Mouse (Mus musculus): ENCODE data around the gene Ccdc190.

Ccdc190 gene

GRCm38 (mm10) chr1:169924567-169924966 lies 3.9 kb upstream of the Ccdc190 start:
- CTCF ChIA-PET = interaction anchor here in 1 of 4 experiments (1.1 kb wide), 1 partner anchor 9 kb away, joined by 7 read pairs; no protein-coding TSS in a partner anchor
- POLR2A ChIA-PET = no interaction called here

GRCm38 (mm10) chr1:169927753-169928369 lies 587 bp upstream of the Ccdc190 start:
- POLR2A ChIA-PET = interaction anchor here in 3 of 4 experiments (0.5 to 1.4 kb wide), 4 partner anchors 8 to 289 kb away, joined by 3 to 4 read pairs (median 3); no protein-coding TSS in a partner anchor
- CTCF ChIA-PET = interaction anchor here in 3 of 4 experiments (1.1 to 2.0 kb wide), 4 partner anchors 10 to 105 kb away, joined by 3 to 15 read pairs (median 5); no protein-coding TSS in a partner anchor

- ChIA-PET POLR2A (no interaction called here), CTCF (interaction anchor here in 1 of 4 experiments (1.2 kb wide), 1 partner anchor 10 kb away, joined by 4 read pairs; no protein-coding TSS in a partner anchor)
Observed at GRCm38 (mm10) chr1:169931698-169932097, 3.2 kb downstream of the Ccdc190 start.

DNA sequence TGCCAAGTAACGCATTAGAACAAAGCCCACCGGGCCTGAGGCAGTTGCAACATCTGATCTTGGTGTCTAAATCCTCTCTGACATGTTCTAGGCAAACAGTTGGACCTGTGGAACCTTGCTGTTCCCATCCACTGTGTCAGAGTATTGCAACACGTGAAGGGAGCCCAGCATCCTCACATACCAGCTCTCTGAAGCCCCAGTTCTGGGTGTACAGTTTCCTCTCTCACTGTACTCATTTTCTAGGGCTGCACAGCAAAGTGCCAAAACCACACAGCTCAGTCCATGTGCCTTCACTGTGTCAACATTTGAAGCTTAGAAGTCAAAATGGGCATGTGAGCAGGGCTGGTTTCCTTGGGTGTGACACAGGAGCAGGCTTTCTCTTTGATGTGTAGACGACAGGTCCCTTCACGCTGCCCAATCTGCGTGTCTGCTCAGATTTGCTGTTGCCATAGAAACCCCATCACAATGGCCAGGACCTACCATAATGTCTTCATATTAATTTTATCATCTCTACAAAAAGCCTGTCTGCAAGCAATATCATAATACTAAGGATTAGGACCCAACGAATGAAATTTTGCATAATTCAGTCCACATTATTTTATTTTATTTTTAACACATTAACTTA lies 3.8 kb downstream of the Ccdc190 start:
- POLR2A ChIA-PET = no interaction called here
- CTCF ChIA-PET = interaction anchor here in 1 of 4 experiments (1.2 kb wide), 1 partner anchor 11 kb away, joined by 4 read pairs; no protein-coding TSS in a partner anchor

- POLR2A ChIA-PET = interaction anchor here in 3 of 4 experiments (0.5 to 1.4 kb wide), 7 partner anchors 16 to 676 kb away, joined by 3 to 6 read pairs (median 3); partner anchors contain the start of gene Hsd17b7 (in 1 of the 3)
- CTCF ChIA-PET = interaction anchor here (0.5 to 3.4 kb wide), 31 partner anchors 10 to 1576 kb away, joined by 3 to 38 read pairs (median 4); partner anchors contain the start of genes Nuf2 (in 1 of the 4) and Uap1 (in 1 of the 4)
Observed at GRCm38 (mm10) chr1:169934005-169934725, 5.7 kb downstream of the Ccdc190 start.

GRCm38 (mm10) chr1:169939345-169939744 lies 10.9 kb downstream of the Ccdc190 start:
- POLR2A ChIA-PET = interaction anchor here in 1 of 4 experiments (0.8 kb wide), 1 partner anchor 11 kb away, joined by 3 read pairs; the partner anchor contains the start of gene Ccdc190
- CTCF ChIA-PET = interaction anchor here (0.5 to 2.8 kb wide), 16 partner anchors 10 to 822 kb away, joined by 3 to 15 read pairs (median 4); partner anchors contain the start of genes Ccdc190 (in 1 of the 4) and Olfml2b (in 1 of the 4)

DNA sequence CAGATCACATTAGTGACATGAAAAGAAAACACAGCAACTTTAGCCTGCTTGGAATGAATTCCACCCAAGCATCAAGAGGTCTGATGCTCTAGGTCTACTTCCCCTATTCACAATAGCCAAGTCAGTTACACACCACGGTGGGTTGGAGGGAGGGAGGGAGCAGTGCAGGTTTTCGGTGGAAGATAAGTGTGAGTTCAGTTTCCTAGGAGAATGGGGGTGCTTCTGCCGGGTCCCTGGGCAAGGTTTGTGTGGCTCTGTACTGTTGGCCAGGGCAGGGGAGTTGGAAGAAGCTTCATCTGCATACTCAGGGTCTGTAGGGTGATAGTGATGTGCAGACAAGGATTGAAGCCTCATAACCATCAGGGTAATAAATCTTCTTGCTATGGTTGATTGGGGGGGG lies 17.6 kb downstream of the Ccdc190 start:
- POLR2A ChIA-PET = interaction anchor here in 1 of 4 experiments (0.6 kb wide), 1 partner anchor 140 kb away, joined by 3 read pairs; no protein-coding TSS in a partner anchor

DNA sequence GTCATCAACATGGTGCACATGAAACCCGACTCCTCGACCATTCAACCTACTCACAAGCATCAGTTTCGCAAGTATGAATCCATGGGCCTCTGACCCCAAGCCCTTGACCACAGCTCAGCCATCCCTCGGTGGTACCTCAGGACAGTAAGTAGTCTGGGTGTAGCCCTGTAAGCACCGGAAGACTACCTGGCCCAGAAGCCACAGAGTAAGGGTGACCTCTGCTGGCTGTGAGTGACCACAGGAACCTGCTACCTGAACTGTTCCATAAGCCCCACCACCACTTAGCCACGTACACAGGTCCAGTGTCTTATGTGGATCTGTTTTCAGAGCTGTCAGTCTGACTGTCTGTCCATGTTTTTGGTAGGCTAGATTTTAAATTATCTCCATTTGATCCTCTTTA lies 19.2 kb downstream of the Ccdc190 start:
- CTCF ChIA-PET = interaction anchor here in 1 of 4 experiments (1.0 to 1.3 kb wide), 2 partner anchors 13 to 26 kb away, joined by 3 to 5 read pairs; no protein-coding TSS in a partner anchor
- POLR2A ChIA-PET = interaction anchor here in 1 of 4 experiments (0.6 kb wide), 1 partner anchor 1537 kb away, joined by 4 read pairs; no protein-coding TSS in a partner anchor

More for the DNA sequence above, 17.6 kb downstream of the Ccdc190 start:
- CTCF ChIA-PET = interaction anchor here in 1 of 4 experiments (0.6 kb wide), 1 partner anchor 1392 kb away, joined by 3 read pairs; no protein-coding TSS in a partner anchor

GRCm38 (mm10) chr1:169948280-169948679 lies 19.8 kb downstream of the Ccdc190 start:
- ChIA-PET POLR2A (interaction anchor here in 1 of 4 experiments (1.4 kb wide), 1 partner anchor 21 kb away, joined by 3 read pairs; no protein-coding TSS in a partner anchor), CTCF (interaction anchor here in 3 of 4 experiments (0.5 to 1.4 kb wide), 5 partner anchors 14 to 346 kb away, joined by 3 to 5 read pairs (median 3); no protein-coding TSS in a partner anchor)

GRCm38 (mm10) chr1:169948866-169949265 lies 20.4 kb downstream of the Ccdc190 start:
- POLR2A ChIA-PET = interaction anchor here in 1 of 4 experiments (1.4 kb wide), 1 partner anchor 21 kb away, joined by 3 read pairs; no protein-coding TSS in a partner anchor
- CTCF ChIA-PET = interaction anchor here in 3 of 4 experiments (1.1 to 1.9 kb wide), 4 partner anchors 15 to 188 kb away, joined by 3 to 8 read pairs (median 4); no protein-coding TSS in a partner anchor

DNA sequence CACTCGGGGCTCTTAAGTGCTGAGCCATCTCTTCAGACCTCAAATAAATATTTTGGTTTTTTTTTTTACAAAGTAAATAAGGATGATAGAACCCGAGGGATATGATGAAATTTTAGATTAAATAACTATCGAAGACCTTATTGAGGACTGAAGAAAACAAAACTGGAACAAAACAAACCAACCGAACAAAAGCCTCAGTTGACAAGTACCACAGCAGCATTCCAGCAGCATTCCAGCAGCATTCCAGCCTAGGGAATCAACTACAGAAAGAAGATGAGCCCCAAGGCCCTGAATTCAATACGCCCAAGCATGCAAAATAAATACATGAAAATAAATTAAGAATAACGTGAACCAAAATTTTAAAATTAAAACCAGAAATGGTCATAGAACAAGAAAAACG lies 21.5 kb downstream of the Ccdc190 start:
- CTCF ChIA-PET = interaction anchor here (0.6 to 3.5 kb wide), 6 partner anchors 11 to 663 kb away, joined by 3 to 13 read pairs (median 4); no protein-coding TSS in a partner anchor

GRCm38 (mm10) chr1:169950651-169951050 lies 22.2 kb downstream of the Ccdc190 start:
- ChIA-PET CTCF (interaction anchor here in 3 of 4 experiments (0.6 to 3.5 kb wide), 4 partner anchors 29 to 663 kb away, joined by 3 to 13 read pairs (median 3); no protein-coding TSS in a partner anchor), POLR2A (interaction anchor here in 1 of 4 experiments (0.8 kb wide), 1 partner anchor 19 kb away, joined by 4 read pairs; no protein-coding TSS in a partner anchor)

More for the DNA sequence above, 21.5 kb downstream of the Ccdc190 start:
- POLR2A ChIA-PET = no interaction called here

GRCm38 (mm10) chr1:169951561-169951960 lies 23.1 kb downstream of the Ccdc190 start:
- POLR2A ChIA-PET = interaction anchor here in 1 of 4 experiments (0.8 kb wide), 1 partner anchor 18 kb away, joined by 4 read pairs; no protein-coding TSS in a partner anchor
- CTCF ChIA-PET = interaction anchor here in 2 of 4 experiments (1.1 to 3.5 kb wide), 3 partner anchors 30 to 185 kb away, joined by 3 to 13 read pairs (median 6); no protein-coding TSS in a partner anchor

DNA sequence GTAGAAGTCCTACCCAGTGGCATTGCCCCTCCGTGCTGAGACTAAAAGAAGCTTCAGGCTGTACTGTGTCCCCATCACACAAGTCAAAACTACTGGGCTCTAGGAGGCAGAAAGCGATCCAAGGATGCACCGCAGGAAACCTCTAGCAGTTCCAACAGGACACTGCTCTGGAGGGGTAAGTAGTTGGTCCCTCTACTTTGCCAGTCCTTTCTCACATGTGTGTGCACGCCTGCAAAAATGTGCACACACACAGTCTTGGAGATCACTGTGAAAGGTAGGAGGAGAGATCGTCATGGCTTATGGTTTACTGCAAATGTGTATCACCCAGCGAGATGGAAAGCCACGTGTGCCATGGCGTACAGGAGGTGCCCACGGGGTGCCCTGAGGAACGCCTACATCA lies 24.2 kb downstream of the Ccdc190 start:
- CTCF ChIA-PET = interaction anchor here in 1 of 4 experiments (1.0 to 3.5 kb wide), 2 partner anchors 18 to 184 kb away, joined by 5 to 13 read pairs; no protein-coding TSS in a partner anchor
- POLR2A ChIA-PET = no interaction called here

DNA sequence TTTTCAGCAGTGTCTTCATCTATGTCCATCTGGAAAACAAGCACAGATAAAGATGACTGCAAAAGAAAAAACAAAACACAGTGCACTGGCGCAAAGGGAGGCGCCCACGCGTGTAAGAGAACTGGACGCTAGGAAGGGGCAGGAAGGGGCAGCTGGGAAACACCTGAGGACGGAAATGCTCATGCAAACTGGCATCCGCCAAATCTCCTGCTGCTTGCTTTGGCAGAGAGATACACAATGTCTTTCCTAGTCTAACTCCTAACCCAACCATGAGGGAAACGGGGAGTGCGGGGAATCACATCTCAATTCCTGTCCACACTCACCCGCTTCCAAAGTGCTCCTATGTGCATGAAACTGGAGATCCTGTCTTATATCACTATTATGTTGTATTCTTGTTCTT lies 24.7 kb downstream of the Ccdc190 start:
- ChIA-PET CTCF (interaction anchor here in 1 of 4 experiments (1.0 to 3.5 kb wide), 2 partner anchors 19 to 183 kb away, joined by 5 to 13 read pairs; no protein-coding TSS in a partner anchor), POLR2A (no interaction called here)

DNA sequence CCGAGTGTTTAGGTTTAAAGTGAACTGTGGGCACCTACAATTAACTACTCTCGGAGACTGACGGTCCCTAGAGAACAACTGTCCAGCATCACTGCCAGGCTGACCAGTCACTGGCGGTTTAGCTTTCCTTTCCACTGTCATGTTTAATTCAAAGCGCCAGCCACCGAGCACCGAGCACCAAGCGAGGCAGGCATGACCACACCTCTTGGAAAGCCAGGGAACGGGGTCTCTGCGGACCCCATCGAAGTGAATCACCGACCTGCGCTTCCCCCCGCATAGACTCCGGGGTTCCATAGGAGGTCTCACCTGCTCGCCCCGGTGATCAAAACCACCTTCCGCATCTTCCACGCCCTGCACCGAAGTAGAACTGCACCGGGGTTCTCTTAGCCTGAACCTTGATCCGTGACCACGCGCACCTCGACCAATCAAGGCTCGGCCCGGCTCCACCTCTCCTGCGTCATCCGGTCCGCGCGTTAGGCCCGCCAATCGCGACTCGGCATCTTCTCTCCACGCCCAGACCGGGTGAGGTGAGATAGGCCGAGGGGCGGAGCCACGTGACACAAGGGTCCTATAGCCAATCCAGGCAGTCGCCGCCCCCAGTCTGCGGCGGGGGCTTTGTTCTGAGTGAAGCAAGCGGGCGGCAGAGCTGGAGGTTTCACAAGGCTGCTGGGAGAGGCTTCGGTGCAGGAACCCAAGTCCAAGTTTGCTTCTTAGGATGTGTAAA lies 40.5 kb downstream of the Ccdc190 start, which contains the start of gene Hsd17b7:
Gene Hsd17b7 (minus strand): TSS at position 450 of the 724 bp plus-strand sequence.
- ChIA-PET CTCF (interaction anchor here (0.6 to 1.1 kb wide), 4 partner anchors 167 to 723 kb away, joined by 3 to 10 read pairs (median 4); no protein-coding TSS in a partner anchor), POLR2A (interaction anchor here (0.6 to 1.8 kb wide), 21 partner anchors 9 to 1278 kb away, joined by 3 to 6 read pairs (median 4); partner anchors contain the start of genes Ddr2 (in 1 of the 4), Nos1ap (in 1 of the 4) and Uap1 (in 1 of the 4))

GRCm38 (mm10) chr1:169969516-169969886 lies 41.1 kb downstream of the Ccdc190 start:
- POLR2A ChIA-PET = interaction anchor here (0.5 to 1.8 kb wide), 23 partner anchors 9 to 1277 kb away, joined by 3 to 6 read pairs (median 4); partner anchors contain the start of genes Ddr2 (in 1 of the 4), Nos1ap (in 1 of the 4) and Uap1 (in 1 of the 4)

More at GRCm38 (mm10) chr1:169969516-169969886, 41.1 kb downstream of the Ccdc190 start:
- CTCF ChIA-PET = interaction anchor here (0.6 to 1.1 kb wide), 5 partner anchors 166 to 1789 kb away, joined by 3 to 10 read pairs (median 4); no protein-coding TSS in a partner anchor
